Mouse (Mus musculus) MEL (cell line): ENCODE measurements at regions not wholly inside any gene's neighbourhood (a gene's known extent, or its start where the extent isn't known, plus 50 kb on each side); places are given as distances from the start of the nearest gene placed in this dataset.

Experiments
- DNase-seq: peaks from one replicate; pipeline ENCODE4 v3.0.0; 2011; ENCODE audit warnings: low read depth, low spot score
- H3K27ac ChIP-seq: 2 replicates; pipeline ENCODE4 v1.5.1; 2012; ENCODE audit warnings: low read depth, mild to moderate bottlenecking, control low read depth, low read length, moderate library complexity; ENCODE audit not compliant: control insufficient read depth
- H3K27me3 ChIP-seq, 2 experiments: fragments of 150-350 bp in 1 of 2; sonication (generic) in 1 of 2; 2 replicates each; pipeline ENCODE4 v1.6.1; 2012; ENCODE audit warnings: low read length in 2 of 2, mild to moderate bottlenecking in 2 of 2, improper control_type of control experiment in 1 of 2, moderate library complexity in 1 of 2; ENCODE audit not compliant: insufficient read depth in 2 of 2, control insufficient read depth in 1 of 2
- H3K36me3 ChIP-seq, 2 experiments: 2 replicates each; pipeline ENCODE4 v1.6.1; 2012 to 2014; ENCODE audit warnings: low read length in 2 of 2, improper control_type of control experiment in 1 of 2, inconsistent platforms in 1 of 2, mild to moderate bottlenecking in 1 of 2; ENCODE audit not compliant: insufficient read depth in 2 of 2, control insufficient read depth in 1 of 2
- H3K4me1 ChIP-seq, 2 experiments: fragments of 150-350 bp in 1 of 2; sonication (generic) in 1 of 2; 2 replicates each; pipeline ENCODE4 v1.6.1; 2012; ENCODE audit warnings: low read length in 2 of 2, improper control_type of control experiment in 1 of 2, mild to moderate bottlenecking in 1 of 2; ENCODE audit not compliant: insufficient read depth in 2 of 2, control insufficient read depth in 1 of 2
- H3K4me3 ChIP-seq, 2 experiments: fragments of 150-350 bp in 1 of 2; sonication (generic) in 1 of 2; 2 replicates each; pipeline ENCODE4 v1.5.1; 2012; ENCODE audit warnings: low read depth in 2 of 2, low read length in 2 of 2, mild to moderate bottlenecking in 2 of 2, moderate library complexity in 2 of 2, control low read depth in 1 of 2, improper control_type of control experiment in 1 of 2; ENCODE audit not compliant: control insufficient read depth in 1 of 2, insufficient read depth in 1 of 2
- H3K79me2 ChIP-seq: 2 replicates; pipeline ENCODE4 v1.6.1; 2012; ENCODE audit warnings: mild to moderate bottlenecking, low read length, moderate library complexity; ENCODE audit not compliant: control insufficient read depth, poor library complexity, insufficient read depth
- H3K9ac ChIP-seq: 2 replicates; pipeline ENCODE4 v1.6.1; 2012; ENCODE audit warnings: low read depth, mild to moderate bottlenecking, control low read depth, low read length, moderate library complexity; ENCODE audit not compliant: control insufficient read depth, poor library complexity, severe bottlenecking
- H3K9me3 ChIP-seq: fragments of 150-350 bp; sonication (generic); replicated peaks from 2 replicates; pipeline ENCODE4 v1.6.1; 2012; ENCODE audit warnings: mild to moderate bottlenecking, low read length, improper control_type of control experiment, moderate library complexity; ENCODE audit not compliant: insufficient read depth
- CHD1 ChIP-seq: IDR thresholded peaks from 2 replicates; pipeline ENCODE4 v1.6.1; 2012; ENCODE audit warnings: low read depth, mild to moderate bottlenecking, inconsistent platforms, low read length, improper control_type of control experiment
- E2F4 ChIP-seq: IDR thresholded peaks from 2 replicates; pipeline ENCODE4 v1.6.1; 2011; ENCODE audit warnings: low read depth, low read length, improper control_type of control experiment, borderline replicate concordance
- GABPA ChIP-seq: IDR thresholded peaks from 2 replicates; pipeline ENCODE4 v1.6.1; 2012; ENCODE audit warnings: low read depth, mild to moderate bottlenecking, inconsistent platforms, low read length, improper control_type of control experiment, moderate library complexity
- MAX ChIP-seq: IDR thresholded peaks from 2 replicates; pipeline ENCODE4 v1.6.1; 2011; ENCODE audit warnings: low read length, improper control_type of control experiment
- MYB ChIP-seq: IDR thresholded peaks from 2 replicates; pipeline ENCODE4 v1.6.1; 2011; ENCODE audit warnings: mild to moderate bottlenecking, low read depth, low read length, improper control_type of control experiment
- POLR2A ChIP-seq, 2 experiments: IDR thresholded peaks; 2 replicates each; pipeline ENCODE4 v1.6.1; 2011 to 2012; ENCODE audit warnings: low read length in 2 of 2, mild to moderate bottlenecking in 2 of 2, control low read depth in 1 of 2, improper control_type of control experiment in 1 of 2, low read depth in 1 of 2, moderate library complexity in 1 of 2; ENCODE audit not compliant: control insufficient read depth in 1 of 2, insufficient read depth in 1 of 2, poor library complexity in 1 of 2
- POLR2AphosphoS2 ChIP-seq: IDR thresholded peaks from 2 replicates; pipeline ENCODE4 v1.6.1; 2011; ENCODE audit warnings: low read length, improper control_type of control experiment
- POLR2AphosphoS5 ChIP-seq: IDR thresholded peaks from 2 replicates; pipeline ENCODE4 v1.6.1; 2012; ENCODE audit warnings: low read depth, borderline replicate concordance, mild to moderate bottlenecking, inconsistent platforms, low read length, moderate library complexity, mixed read lengths
- SMC3 ChIP-seq: IDR thresholded peaks from 2 replicates; pipeline ENCODE4 v1.6.1; 2011; ENCODE audit warnings: low read depth, low read length, improper control_type of control experiment
- TAL1 ChIP-seq: IDR thresholded peaks from 2 replicates; pipeline ENCODE4 v1.6.1; 2012; ENCODE audit warnings: mild to moderate bottlenecking, inconsistent platforms, low read length, moderate library complexity, mixed read lengths
- TBP ChIP-seq: IDR thresholded peaks from 2 replicates; pipeline ENCODE4 v1.8.0; 2011; ENCODE audit warnings: low read depth, low read length, improper control_type of control experiment
- UBTF ChIP-seq: IDR thresholded peaks from 2 replicates; pipeline ENCODE4 v1.6.1; 2012; ENCODE audit warnings: low read depth, mild to moderate bottlenecking, inconsistent platforms, low read length, improper control_type of control experiment, moderate library complexity, borderline replicate concordance; ENCODE audit not compliant: insufficient read depth
- USF2 ChIP-seq, 2 experiments: IDR thresholded peaks; 2 replicates each; pipeline ENCODE4 v1.6.1; 2011 to 2012; ENCODE audit warnings: improper control_type of control experiment in 2 of 2, low read length in 2 of 2, borderline replicate concordance in 1 of 2, inconsistent platforms in 1 of 2, low read depth in 1 of 2, mild to moderate bottlenecking in 1 of 2; ENCODE audit not compliant: insufficient read depth in 1 of 2
- ZC3H11A ChIP-seq: IDR thresholded peaks from 2 replicates; pipeline ENCODE4 v1.6.1; 2012; ENCODE audit warnings: low read depth, mild to moderate bottlenecking, inconsistent platforms, low read length, improper control_type of control experiment
- ZMIZ1 ChIP-seq: IDR thresholded peaks from 2 replicates; pipeline ENCODE4 v1.6.1; 2012; ENCODE audit warnings: low read depth, mild to moderate bottlenecking, inconsistent platforms, low read length, improper control_type of control experiment, moderate library complexity
- ZNF384 ChIP-seq: IDR thresholded peaks from 2 replicates; pipeline ENCODE4 v1.6.1; 2012; ENCODE audit warnings: low read depth, mild to moderate bottlenecking, inconsistent platforms, low read length, improper control_type of control experiment

DNA sequence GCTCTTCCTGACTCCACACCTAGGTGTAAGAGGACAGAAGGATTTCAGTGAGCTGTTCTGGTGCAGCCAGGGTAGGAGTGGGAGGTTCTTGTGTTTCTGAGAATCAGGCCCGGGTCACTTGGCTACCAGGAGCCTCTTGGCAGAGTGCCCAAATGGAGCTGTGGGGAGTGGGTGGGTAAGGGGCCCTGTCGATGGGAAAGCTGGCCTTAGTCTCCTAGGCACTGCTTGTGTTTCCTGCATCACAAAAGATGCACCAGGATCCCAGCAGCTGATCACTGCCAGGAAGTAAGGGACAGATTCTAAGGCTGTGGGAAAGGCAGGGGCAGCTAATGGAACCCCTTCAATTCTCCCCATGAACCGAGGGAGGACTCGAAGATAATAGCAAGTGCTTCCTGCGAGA is 107.1 kb upstream of the Pard3b start:
- no peaks in the 10 kb centered on the region for H3K4me1 ChIP-seq
- H3K27ac ChIP-seq: no peak overlapping the region
- TF ChIP-seq GABPA: no peak
- TF ChIP-seq ZNF384: no peak
- no peak for TF ChIP-seq POLR2A (IDR thresholded peaks at IDR 0.05; ENCODE audit: control insufficient read depth in 1 of 2, insufficient read depth in 1 of 2, low read depth in 1 of 2, low read length in 2 of 2, poor library complexity in 1 of 2)
- no peak for TF ChIP-seq TAL1
- TF ChIP-seq UBTF: no peak
- TF ChIP-seq MAX: no peak
- TF ChIP-seq POLR2AphosphoS2: no peak
- no peak for TF ChIP-seq TBP
- TF ChIP-seq POLR2AphosphoS5: no peak
- H3K4me3 ChIP-seq: no peak overlapping the region
- H3K79me2 ChIP-seq: no peaks in the 10 kb centered on the region
- H3K9ac ChIP-seq: no peak overlapping the region
- no peaks in the 10 kb centered on the region for H3K36me3 ChIP-seq
- H3K27me3 ChIP-seq: no peaks in the 10 kb centered on the region
- no peak for DNase-seq
- H3K9me3 ChIP-seq: no peaks in the 10 kb centered on the region

DNA sequence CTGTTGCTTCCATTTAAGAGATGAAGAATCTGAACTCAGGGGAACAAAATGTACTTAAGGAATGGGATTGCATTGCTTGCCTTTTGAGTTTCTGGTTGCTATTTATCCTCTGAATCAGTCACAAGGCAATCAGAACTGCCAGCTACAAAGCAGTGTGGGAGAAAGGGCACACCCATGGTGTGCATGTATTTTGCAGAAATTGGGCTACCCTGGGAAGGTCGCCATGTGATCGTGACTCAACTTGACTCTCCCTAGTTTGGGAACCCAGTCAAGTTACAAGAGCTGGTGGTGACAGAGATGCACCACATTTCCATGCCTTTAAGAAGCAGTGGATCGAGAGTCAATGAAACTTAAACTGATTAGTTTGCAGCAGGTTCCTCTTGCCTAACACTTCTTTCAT is 98.5 kb upstream of the Pard3b start:
- H3K36me3 ChIP-seq: no peaks in the 10 kb centered on the region
- no peak overlapping the region for H3K4me3 ChIP-seq
- no peak overlapping the region for H3K9ac ChIP-seq
- no peaks in the 10 kb centered on the region for H3K27me3 ChIP-seq
- no peaks in the 10 kb centered on the region for H3K79me2 ChIP-seq
- H3K27ac ChIP-seq: no peak overlapping the region
- no peak for DNase-seq
- no peak for TF ChIP-seq USF2 (IDR thresholded peaks at IDR 0.05; ENCODE audit: borderline replicate concordance in 1 of 2, insufficient read depth in 1 of 2, low read depth in 1 of 2, low read length in 2 of 2)
- no peak for TF ChIP-seq MYB
- no peak for TF ChIP-seq ZMIZ1
- TF ChIP-seq POLR2A (IDR thresholded peaks at IDR 0.05; ENCODE audit: control insufficient read depth in 1 of 2, insufficient read depth in 1 of 2, low read depth in 1 of 2, low read length in 2 of 2, poor library complexity in 1 of 2): no peak
- TF ChIP-seq ZC3H11A: no peak
- no peak for TF ChIP-seq UBTF
- no peak for TF ChIP-seq CHD1
- no peak for TF ChIP-seq E2F4
- TF ChIP-seq SMC3: no peak
- no peaks in the 10 kb centered on the region for H3K9me3 ChIP-seq
- no peaks in the 10 kb centered on the region for H3K4me1 ChIP-seq
